Comparison of ENCODE assay signal across 27 mouse cellular contexts in the genomic region with DNA sequence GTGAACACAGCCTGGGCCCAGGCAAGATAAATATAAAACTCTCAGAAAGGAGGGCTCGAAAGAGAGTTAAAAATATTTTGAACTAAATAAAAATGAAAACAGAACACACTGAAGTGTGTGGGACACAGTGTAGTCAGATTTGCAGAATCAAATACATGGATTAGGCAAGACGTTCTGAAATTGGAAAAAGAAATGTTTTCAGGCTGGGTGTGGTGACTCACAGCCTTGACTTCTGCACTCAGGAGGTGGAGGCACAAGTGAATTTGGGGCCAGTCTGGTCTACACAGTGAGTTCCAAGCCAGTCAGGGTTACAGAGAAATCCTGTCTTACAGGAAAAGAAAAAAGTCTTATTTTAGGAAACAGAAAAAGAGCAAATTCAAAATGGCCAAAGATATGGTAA.
DNase-seq lines count a peak whose midpoint lies in the region; ATAC-seq lines count a peak whose summit lies in the region.
"Had no signal": no experiment of that assay in that cellular context is flagged by ENCODE, and none has a peak within 500 bp of the region (broad histone marks: within the 10 kb centered on the region; RNA-seq: fewer than 3 reads in every experiment).

No protein-coding gene starts in this region.

- peaks cover 14% of the 10 kb centered on the region for H3K4me1 ChIP-seq in forebrain, embryonic 12.5 days

- no peaks in the 10 kb centered on the region for H3K9me3 ChIP-seq in forebrain, embryonic 12.5 days
- H3K9me3 ChIP-seq: embryonic facial prominence, embryonic 15.5 days; G1E; hindbrain, embryonic 12.5 days had no signal

- no peaks in the 10 kb centered on the region for H3K27me3 ChIP-seq in forebrain, embryonic 12.5 days
- H3K27me3 ChIP-seq: embryonic facial prominence, embryonic 15.5 days; hindbrain, embryonic 12.5 days had no signal

- no peak overlapping the region for H3K27ac ChIP-seq in forebrain, embryonic 12.5 days
- H3K27ac ChIP-seq: embryonic facial prominence, embryonic 15.5 days; hindbrain, embryonic 12.5 days had no signal

- no peak for ATAC-seq in forebrain, embryonic 12.5 days (ENCODE audit: low FRiP score)
- ATAC-seq: CD4-positive, CD25-positive, alpha-beta regulatory T cell, adult 4 months; forebrain, postnatal 0 days; hindbrain, embryonic 16.5 days; inflammation-experienced regulatory T-cells, adult 6 months; intestine, postnatal 0 days had no signal

- DNase-seq in adrenal gland, adult (ENCODE audit: inconsistent age in 2 of 2, low spot score in 1 of 2), result peak; percentile 22 to 64
- no peak for DNase-seq in adrenal gland, adult 8-10 months
- DNase-seq in frontal cortex, postnatal 36 days (ENCODE audit: low spot score in 2 of 2), result peak; percentile 14 to 47
- no peak for DNase-seq in frontal cortex, postnatal 10 days (ENCODE audit: low spot score in 2 of 2)
- DNase-seq in NIH3T3 (ENCODE audit: low read depth), result peak; percentile 34
- DNase-seq in skeletal muscle tissue, adult 2 months (ENCODE audit: low read depth, low spot score), result peak; percentile 12
- DNase-seq: adrenal gland, postnatal 14 days; B cell, adult 2 months; cerebellum, adult 11 months; cerebellum, adult 8-10 months; cerebellum, postnatal 14 days; embryo, embryonic 11 days; forebrain, postnatal 0 days; gastrocnemius, postnatal 25 days; heart, adult 11 months; heart, postnatal 10 days; heart, postnatal 4 days; kidney, adult 9 months had no signal

- no peaks in the 10 kb centered on the region for H3K36me3 ChIP-seq in forebrain, embryonic 12.5 days (replicated peaks)
- H3K36me3 ChIP-seq: embryonic facial prominence, embryonic 15.5 days; G1E; hindbrain, embryonic 12.5 days had no signal

- no peak overlapping the region for H3K4me2 ChIP-seq in forebrain, embryonic 12.5 days
- H3K4me2 ChIP-seq: embryonic facial prominence, embryonic 15.5 days; hindbrain, embryonic 12.5 days had no signal

- no peak overlapping the region for H3K4me3 ChIP-seq in forebrain, embryonic 12.5 days (replicated peaks)
- H3K4me3 ChIP-seq: embryonic facial prominence, embryonic 15.5 days; erythroblast, embryonic 14.5 days; hindbrain, embryonic 12.5 days had no signal

- WGBS in forebrain, embryonic 12.5 days, result 82% methylated on average over 2 of the region's 2 CpGs

- H3K9ac ChIP-seq in forebrain, embryonic 12.5 days, result no peak overlapping the region
- H3K9ac ChIP-seq: embryonic facial prominence, embryonic 15.5 days; forebrain, postnatal 0 days; hindbrain, embryonic 12.5 days had no signal

Comparison
In these comparisons a context has a peak if more than half of its experiments do, and no peak if none do; other contexts are left out.
1. DNase-seq: peak in adrenal gland, adult (2 of 2), frontal cortex, postnatal 36 days (2 of 2), NIH3T3 (single experiment) and skeletal muscle tissue, adult 2 months (single experiment); none in adrenal gland, adult 8-10 months (single experiment) and frontal cortex, postnatal 10 days (0 of 2).